Mouse (Mus musculus) hindbrain, embryonic 13.5 days (tissue): ENCODE measurements around the gene C1qtnf5. TPM values are rescaled to one million over a fixed set of nuclear protein-coding genes. Genes with fewer than 3 reads are reported as not detected.

ENCODE experiments used
- ATAC-seq: fragments of 200-750 bp; cut with Nextera tagmentation; 2 replicates; pipeline ENCODE4 v1.8.0; 2017; ENCODE audit warnings: moderate TSS enrichment; ENCODE audit not compliant: low FRiP score
- H3K27ac ChIP-seq: fragments of 300-500 bp; sonication (generic); 2 replicates; pipeline ENCODE4 v1.5.1; 2015; ENCODE audit warnings: inconsistent platforms, mild to moderate bottlenecking, moderate library complexity
- H3K27me3 ChIP-seq: fragments of 300-500 bp; sonication (generic); 2 replicates; pipeline ENCODE4 v1.6.1; 2015; ENCODE audit warnings: mild to moderate bottlenecking, inconsistent platforms
- H3K36me3 ChIP-seq: fragments of 300-500 bp; sonication (generic); 2 replicates; pipeline ENCODE4 v1.6.1; 2015; ENCODE audit warnings: mild to moderate bottlenecking, inconsistent platforms
- H3K4me1 ChIP-seq: fragments of 300-500 bp; sonication (generic); replicated peaks from 2 replicates; pipeline ENCODE4 v1.6.1; 2015; ENCODE audit warnings: inconsistent platforms
- H3K4me2 ChIP-seq: fragments of 300-500 bp; sonication (generic); 2 replicates; pipeline ENCODE4 v1.6.1; 2015; ENCODE audit warnings: inconsistent platforms, mild to moderate bottlenecking, moderate library complexity
- H3K4me3 ChIP-seq: fragments of 300-500 bp; sonication (generic); 2 replicates; pipeline ENCODE4 v1.5.1; 2015; ENCODE audit warnings: mild to moderate bottlenecking, inconsistent platforms
- H3K9ac ChIP-seq: fragments of 300-500 bp; sonication (generic); 2 replicates; pipeline ENCODE4 v1.6.1; 2015; ENCODE audit warnings: mild to moderate bottlenecking, inconsistent platforms
- H3K9me3 ChIP-seq: fragments of 300-500 bp; sonication (generic); 2 replicates; pipeline ENCODE4 v1.6.1; 2016; ENCODE audit warnings: inconsistent platforms
- WGBS: fragments of 180-500 bp; shearing (Covaris S2); methylation state at CpG from one replicate; pipeline ENCODE4 v1.1.7; 2015; 5-methylcytosine and 5-hydroxymethylcytosine counted together
- polyA plus RNA-seq: library from polyadenylated mRNA; unstranded; fragments of >200 nt; fragmentation: Nextera tagmentation; extraction: Ambion mirVana; gene quantifications from 2 replicates; pipeline ENCODE4 v1.2.1, GENCODE M21; 2015

C1qtnf5 gene
- 3.2 and 5.3 TPM in 2 replicates for polyA plus RNA-seq

GRCm38 (mm10) chr9:44107110-44107509 is at the start of gene C1qtnf5:
C1qtnf5 (plus strand) TSS chr9:44107245.
- 35% methylated on average over 8 of the region's 8 CpGs for WGBS

GRCm38 (mm10) chr9:44058606-44059005 is 48.4 kb upstream of the C1qtnf5 start:
- Histone ChIP-seq H3K27me3 (0 out of 2 replicates have a peak, but pooled peaks cover 13% of the 10 kb centered on the region), H3K4me1 (no peaks in the 10 kb centered on the region), H3K9ac (no peak overlapping the region), H3K4me2 (no peak overlapping the region), H3K4me3 (no peak overlapping the region), H3K9me3 (no peaks in the 10 kb centered on the region), H3K36me3 (no peaks in the 10 kb centered on the region), H3K27ac (no peak overlapping the region)
- 84% methylated on average over 6 of the region's 6 CpGs for WGBS
- ATAC-seq: no peak

More at GRCm38 (mm10) chr9:44107110-44107509, at the start of gene C1qtnf5:
- ATAC-seq: peak; percentile 68
- Histone ChIP-seq H3K4me1 (peaks cover 58% of the 10 kb centered on the region), H3K27ac (peak within 1 kb of the TSS; percentile 74), H3K4me2 (peak within 1 kb of the TSS; percentile 39), H3K4me3 (peak within 1 kb of the TSS; percentile 14), H3K9me3 (no peaks in the 10 kb centered on the region), H3K9ac (peak within 1 kb of the TSS; percentile 56), H3K27me3 (no peaks in the 10 kb centered on the region), H3K36me3 (peaks cover 8% of the 10 kb centered on the region)

GRCm38 (mm10) chr9:44065177-44065576 is 41.9 kb upstream of the C1qtnf5 start:
- Histone ChIP-seq H3K4me1 (peaks cover 10% of the 10 kb centered on the region), H3K4me2 (no peak overlapping the region), H3K27ac (no peak overlapping the region), H3K9me3 (no peaks in the 10 kb centered on the region), H3K27me3 (0 out of 2 replicates have a peak, but pooled peaks cover 9% of the 10 kb centered on the region), H3K4me3 (no peak overlapping the region), H3K36me3 (no peaks in the 10 kb centered on the region), H3K9ac (no peak overlapping the region)
- 42% methylated on average over 1 of the region's 1 CpGs for WGBS
- ATAC-seq: no peak

- peak; percentile 98 for ATAC-seq
- Histone ChIP-seq H3K9ac (peak within 1 kb of the TSS; percentile 74), H3K27me3 (0 out of 2 replicates have a peak, but pooled peaks cover 7% of the 10 kb centered on the region), H3K36me3 (no peaks in the 10 kb centered on the region), H3K4me2 (peak within 1 kb of the TSS; percentile 84), H3K4me1 (peaks cover 24% of the 10 kb centered on the region), H3K9me3 (no peaks in the 10 kb centered on the region), H3K4me3 (peak within 1 kb of the TSS; percentile 47), H3K27ac (no peak within 1 kb of the TSS)
- under 1% methylated on average over 37 of the region's 38 CpGs for WGBS
These were observed 40.2 kb upstream of the C1qtnf5 start, which contains the start of gene Usp2 for GRCm38 (mm10) chr9:44066785-44067225. Usp2 (plus strand) TSS chr9:44067021.

- Histone ChIP-seq H3K27ac (no peak overlapping the region), H3K4me2 (peak overlapping the region; percentile 84), H3K9me3 (no peaks in the 10 kb centered on the region), H3K36me3 (no peaks in the 10 kb centered on the region), H3K9ac (peak overlapping the region; percentile 74), H3K27me3 (0 out of 2 replicates have a peak, but pooled peaks cover 6% of the 10 kb centered on the region), H3K4me1 (peaks cover 30% of the 10 kb centered on the region), H3K4me3 (peak overlapping the region; percentile 47)
- no peak; the same call in none of the 2 replicates for ATAC-seq
- WGBS: 7% methylated on average over 14 of the region's 15 CpGs
These were observed 39.6 kb upstream of the C1qtnf5 start for GRCm38 (mm10) chr9:44067241-44067959.

GRCm38 (mm10) chr9:44067960-44068330 is 39.1 kb upstream of the C1qtnf5 start:
- Histone ChIP-seq H3K4me1 (peaks cover 36% of the 10 kb centered on the region), H3K36me3 (no peaks in the 10 kb centered on the region), H3K9ac (no peak overlapping the region), H3K27ac (no peak overlapping the region), H3K9me3 (no peaks in the 10 kb centered on the region), H3K4me3 (no peak overlapping the region), H3K4me2 (peak overlapping the region; percentile 84; the same call in 1 of the 2 replicates), H3K27me3 (0 out of 2 replicates have a peak, but pooled peaks cover 1% of the 10 kb centered on the region)
- ATAC-seq: no peak
- 83% methylated on average over 6 of the region's 6 CpGs for WGBS

- Histone ChIP-seq H3K4me2 (no peak overlapping the region), H3K4me3 (no peak overlapping the region), H3K4me1 (peaks cover 43% of the 10 kb centered on the region), H3K27ac (no peak overlapping the region), H3K9ac (no peak overlapping the region), H3K9me3 (no peaks in the 10 kb centered on the region), H3K27me3 (no peaks in the 10 kb centered on the region), H3K36me3 (no peaks in the 10 kb centered on the region)
- WGBS: 47% methylated on average over 7 of the region's 7 CpGs
- no peak for ATAC-seq
These were observed 37.8 kb upstream of the C1qtnf5 start for GRCm38 (mm10) chr9:44069252-44069651.

GRCm38 (mm10) chr9:44070113-44070843 is 36.8 kb upstream of the C1qtnf5 start:
- Histone ChIP-seq H3K9me3 (no peaks in the 10 kb centered on the region), H3K4me3 (no peak overlapping the region), H3K4me2 (no peak overlapping the region), H3K36me3 (no peaks in the 10 kb centered on the region), H3K27ac (no peak overlapping the region), H3K27me3 (no peaks in the 10 kb centered on the region), H3K4me1 (peaks cover 45% of the 10 kb centered on the region), H3K9ac (no peak overlapping the region)
- no peak for ATAC-seq
- 74% methylated on average over 14 of the region's 14 CpGs for WGBS

- Histone ChIP-seq H3K4me3 (no peak overlapping the region), H3K36me3 (no peaks in the 10 kb centered on the region), H3K9me3 (no peaks in the 10 kb centered on the region), H3K9ac (0 out of 2 replicates have a peak overlapping the region, but pooled peaks have one; percentile 35), H3K27me3 (no peaks in the 10 kb centered on the region), H3K4me2 (no peak overlapping the region), H3K27ac (peak overlapping the region; percentile 32; the same call in 1 of the 2 replicates), H3K4me1 (peaks cover 50% of the 10 kb centered on the region)
- 43% methylated on average over 8 of the region's 8 CpGs for WGBS
- ATAC-seq: no peak
These were observed 36.2 kb upstream of the C1qtnf5 start for GRCm38 (mm10) chr9:44070844-44071231.

- Histone ChIP-seq H3K27me3 (no peaks in the 10 kb centered on the region), H3K36me3 (no peaks in the 10 kb centered on the region), H3K4me3 (no peak overlapping the region), H3K4me1 (peaks cover 59% of the 10 kb centered on the region), H3K9ac (no peak overlapping the region), H3K9me3 (no peaks in the 10 kb centered on the region), H3K27ac (peak overlapping the region; percentile 81), H3K4me2 (peak overlapping the region; percentile 35)
- peak; percentile 66 for ATAC-seq
- 14% methylated on average over 11 of the region's 11 CpGs for WGBS
These were observed 35.0 kb upstream of the C1qtnf5 start for GRCm38 (mm10) chr9:44071914-44072598.

- H3K36me3 ChIP-seq: no peaks in the 10 kb centered on the region
- H3K9me3 ChIP-seq: no peaks in the 10 kb centered on the region
- H3K4me2 ChIP-seq: peak overlapping the region; percentile 35
- no peaks in the 10 kb centered on the region for H3K27me3 ChIP-seq
- H3K4me1 ChIP-seq: peaks cover 58% of the 10 kb centered on the region
- no peak overlapping the region for H3K9ac ChIP-seq
- peak overlapping the region; percentile 81 for H3K27ac ChIP-seq
- H3K4me3 ChIP-seq: no peak overlapping the region
- peak; percentile 57; the same call in 1 of the 2 replicates for ATAC-seq
- 7% methylated on average over 4 of the region's 4 CpGs for WGBS
These were observed 34.5 kb upstream of the C1qtnf5 start for GRCm38 (mm10) chr9:44072599-44072915.

- no peaks in the 10 kb centered on the region for H3K9me3 ChIP-seq
- H3K4me3 ChIP-seq: no peak overlapping the region
- 38% methylated on average over 5 of the region's 5 CpGs for WGBS
- peaks cover 59% of the 10 kb centered on the region for H3K4me1 ChIP-seq
- no peaks in the 10 kb centered on the region for H3K27me3 ChIP-seq
- H3K4me2 ChIP-seq: peak overlapping the region; percentile 35
- ATAC-seq: no peak
- H3K27ac ChIP-seq: peak overlapping the region; percentile 63
- H3K36me3 ChIP-seq: no peaks in the 10 kb centered on the region
- H3K9ac ChIP-seq: peak overlapping the region; percentile 3; the same call in 1 of the 2 replicates
These were observed 33.9 kb upstream of the C1qtnf5 start for GRCm38 (mm10) chr9:44073115-44073514.
